Mouse (Mus musculus) stomach, postnatal 0 days (tissue): Measurements from ENCODE around the gene Adgrb3.

Experiments
- CTCF ChIP-seq: IDR thresholded peaks from 2 replicates; pipeline ENCODE4 v1.5.1; 2016; ENCODE audit warnings: antibody characterized with exemption, low read depth, mild to moderate bottlenecking, moderate library complexity
- EP300 ChIP-seq: optimal IDR thresholded peaks from 2 replicates; pipeline ENCODE3; 2016; ENCODE audit warnings: antibody characterized with exemption

DNA sequence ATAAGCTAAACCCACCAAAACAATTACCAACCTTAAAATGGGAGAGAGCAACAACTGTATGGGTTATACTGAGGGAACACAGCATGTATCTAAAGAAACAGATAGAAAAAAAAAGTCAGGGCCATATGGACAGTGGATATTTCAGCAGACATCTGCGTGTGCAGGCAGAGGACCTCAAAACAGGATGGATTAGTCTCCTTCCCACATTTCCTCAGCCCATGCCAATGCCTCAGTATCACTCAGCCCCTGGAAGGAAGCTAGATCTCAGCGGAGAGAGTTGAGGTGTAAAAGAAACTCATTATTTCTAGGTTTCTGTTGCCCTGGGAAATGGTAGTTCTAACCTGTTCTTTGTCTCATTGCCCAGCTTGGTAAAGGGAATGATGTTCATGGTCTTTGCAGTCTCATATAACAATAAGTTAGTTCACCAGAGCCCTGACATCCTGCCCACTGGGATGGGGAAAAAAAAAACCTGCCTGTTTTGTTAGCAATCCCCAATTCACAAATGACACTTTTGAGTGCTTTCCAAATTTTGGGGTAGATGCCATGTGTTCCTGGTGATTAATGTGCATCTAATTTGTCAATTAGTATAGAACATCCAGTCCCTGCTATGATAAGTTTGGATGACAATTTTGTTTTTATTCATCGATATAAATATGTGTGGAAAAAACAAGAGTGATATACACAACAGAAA is 53.9 kb downstream of the Adgrb3 start:
- TF ChIP-seq CTCF = no peak
- TF ChIP-seq EP300 = no peak
